31 mouse cellular contexts compared by ENCODE assay signal in genomic region chr11:102838616-102839150, GRCm38 (mm10). TPM values are rescaled to one million over a fixed set of nuclear protein-coding genes. Genes with fewer than 3 reads are reported as not detected.
DNase-seq lines count a peak whose midpoint lies in the region; ATAC-seq and TF ChIP-seq lines count a peak whose summit lies in the region.
"Had no signal": no experiment of that assay in that cellular context is flagged by ENCODE, and none has a peak within 500 bp of the region (broad histone marks: within the 10 kb centered on the region; RNA-seq: fewer than 3 reads in every experiment).

No protein-coding gene starts in this region.

- no peak for TF ChIP-seq EP300 in heart, postnatal 0 days (IDR thresholded peaks at IDR 0.05; ENCODE audit: low read depth)
- TF ChIP-seq EP300 in stomach, postnatal 0 days (optimal IDR thresholded peaks at IDR 0.05): no peak

- no peak overlapping the region for H3K4me3 ChIP-seq in heart, postnatal 0 days (ENCODE audit: low read depth, low read length)
- no peak overlapping the region for H3K4me3 ChIP-seq in kidney, embryonic 16.5 days (ENCODE audit: low read length)
- H3K4me3 ChIP-seq in midbrain, postnatal 0 days (ENCODE audit: low read depth, low read length): no peak overlapping the region
- H3K4me3 ChIP-seq in midbrain, embryonic 13.5 days (replicated peaks): no peak overlapping the region
- H3K4me3 ChIP-seq in stomach, postnatal 0 days (ENCODE audit: low read depth, low read length): no peak overlapping the region
- H3K4me3 ChIP-seq: embryonic facial prominence, embryonic 13.5 days; forebrain, embryonic 10.5 days; heart, embryonic 13.5 days; liver, embryonic 12.5 days had no signal

- H3K9ac ChIP-seq in heart, postnatal 0 days (replicated peaks; ENCODE audit: low read depth, low read length): no peak overlapping the region
- H3K9ac ChIP-seq in kidney, embryonic 16.5 days (replicated peaks; ENCODE audit: low read length): no peak overlapping the region
- H3K9ac ChIP-seq in midbrain, postnatal 0 days (replicated peaks; ENCODE audit: low read length, poor library complexity, severe bottlenecking): no peak overlapping the region
- no peak overlapping the region for H3K9ac ChIP-seq in midbrain, embryonic 13.5 days (replicated peaks)
- no peak overlapping the region for H3K9ac ChIP-seq in stomach, postnatal 0 days (ENCODE audit: low read length)
- H3K9ac ChIP-seq: embryonic facial prominence, embryonic 13.5 days; forebrain, postnatal 0 days; heart, embryonic 13.5 days; hindbrain, embryonic 14.5 days; liver, embryonic 12.5 days; liver, postnatal 0 days had no signal

- H3K27ac ChIP-seq in heart, postnatal 0 days (ENCODE audit: low read depth): peak overlapping the region; percentile 57; the same call in 1 of the 2 replicates
- 0 out of 2 replicates have a peak overlapping the region, but pooled peaks have one; percentile 5 for H3K27ac ChIP-seq in kidney, embryonic 16.5 days (ENCODE audit: low read length)
- H3K27ac ChIP-seq in midbrain, postnatal 0 days (ENCODE audit: low read depth, low read length): 0 out of 2 replicates have a peak overlapping the region, but pooled peaks have one; percentile 18
- no peak overlapping the region for H3K27ac ChIP-seq in midbrain, embryonic 13.5 days
- H3K27ac ChIP-seq in stomach, postnatal 0 days (replicated peaks): 0 out of 2 replicates have a peak overlapping the region, but pooled peaks have one; percentile 35
- H3K27ac ChIP-seq: embryonic facial prominence, embryonic 13.5 days; forebrain, embryonic 10.5 days; heart, embryonic 13.5 days; hindbrain, embryonic 14.5 days; liver, embryonic 12.5 days had no signal

- no peak for TF ChIP-seq CTCF in heart, postnatal 0 days (IDR thresholded peaks at IDR 0.05; ENCODE audit: low read depth)
- TF ChIP-seq CTCF in midbrain, postnatal 0 days (IDR thresholded peaks at IDR 0.05): no peak
- TF ChIP-seq CTCF in stomach, postnatal 0 days (IDR thresholded peaks at IDR 0.05; ENCODE audit: low read depth): no peak

- 79% methylated on average over 9 of the region's 9 CpGs for WGBS in heart, postnatal 0 days
- WGBS in kidney, embryonic 16.5 days: 88% methylated on average over 9 of the region's 9 CpGs
- 90% methylated on average over 9 of the region's 9 CpGs for WGBS in midbrain, postnatal 0 days
- WGBS in midbrain, embryonic 13.5 days: 90% methylated on average over 9 of the region's 9 CpGs
- WGBS in stomach, postnatal 0 days: 77% methylated on average over 9 of the region's 9 CpGs

- H3K36me3 ChIP-seq in heart, postnatal 0 days (replicated peaks; ENCODE audit: control insufficient read depth, insufficient read depth, low read length): peaks cover 63% of the 10 kb centered on the region
- H3K36me3 ChIP-seq in kidney, embryonic 16.5 days (ENCODE audit: insufficient read depth, low read length): peaks cover 54% of the 10 kb centered on the region
- peaks cover 62% of the 10 kb centered on the region for H3K36me3 ChIP-seq in midbrain, postnatal 0 days (ENCODE audit: insufficient read depth, low read length)
- H3K36me3 ChIP-seq in midbrain, embryonic 13.5 days: peaks cover 73% of the 10 kb centered on the region
- peaks cover 10% of the 10 kb centered on the region; the same call in 1 of the 2 replicates for H3K36me3 ChIP-seq in stomach, postnatal 0 days (ENCODE audit: control insufficient read depth, insufficient read depth, low read length)

- DNase-seq in heart, postnatal 0 days (ENCODE audit: low spot score): no peak
- DNase-seq in heart, adult 9 months (ENCODE audit: low spot score in 2 of 2): no peak
- no peak for DNase-seq in kidney, adult 8-10 months
- DNase-seq in midbrain, postnatal 0 days (ENCODE audit: low spot score): no peak
- no peak for DNase-seq in stomach, postnatal 0 days (ENCODE audit: low spot score)
- no peak for DNase-seq in urinary bladder, postnatal 4 days (ENCODE audit: low spot score in 2 of 2)
- DNase-seq: adrenal gland, postnatal 25 days; B cell, adult 2 months; cerebellum, adult 18-20 months; cerebellum, postnatal 10 days; forebrain, postnatal 0 days; gastrocnemius, postnatal 14 days; left cerebral cortex, postnatal 4 days; liver, postnatal 0 days; midbrain, embryonic 14.5 days; right cerebral cortex, adult 18-20 months; spleen, adult 18-20 months had no signal

- no peak for ATAC-seq in heart, postnatal 0 days (ENCODE audit: insufficient read depth, low read depth)
- no peak for ATAC-seq in kidney, embryonic 16.5 days (ENCODE audit: low FRiP score, low TSS enrichment)
- no peak for ATAC-seq in midbrain, postnatal 0 days (ENCODE audit: low FRiP score)
- ATAC-seq in midbrain, embryonic 13.5 days: no peak
- ATAC-seq in stomach, postnatal 0 days (ENCODE audit: low FRiP score, low TSS enrichment): no peak
- ATAC-seq: forebrain, postnatal 0 days; inflammation-experienced regulatory T-cells, adult 6 months; liver, embryonic 12.5 days; liver, postnatal 0 days had no signal

- H3K4me1 ChIP-seq in heart, postnatal 0 days (ENCODE audit: control insufficient read depth, insufficient read depth): no peaks in the 10 kb centered on the region
- H3K4me1 ChIP-seq in kidney, embryonic 16.5 days (ENCODE audit: insufficient read depth, low read length): no peaks in the 10 kb centered on the region
- no peaks in the 10 kb centered on the region for H3K4me1 ChIP-seq in midbrain, postnatal 0 days (ENCODE audit: insufficient read depth, low read length)
- no peaks in the 10 kb centered on the region for H3K4me1 ChIP-seq in midbrain, embryonic 13.5 days (replicated peaks)
- H3K4me1 ChIP-seq in stomach, postnatal 0 days (replicated peaks; ENCODE audit: control insufficient read depth, insufficient read depth): no peaks in the 10 kb centered on the region
- H3K4me1 ChIP-seq: embryonic facial prominence, embryonic 13.5 days; forebrain, embryonic 10.5 days; heart, embryonic 13.5 days; liver, embryonic 12.5 days had no signal

- H3K27me3 ChIP-seq in heart, postnatal 0 days (ENCODE audit: control insufficient read depth, insufficient read depth, low read length): no peaks in the 10 kb centered on the region
- no peaks in the 10 kb centered on the region for H3K27me3 ChIP-seq in kidney, embryonic 16.5 days (ENCODE audit: insufficient read depth, low read length)
- H3K27me3 ChIP-seq in midbrain, postnatal 0 days (ENCODE audit: insufficient read depth, low read length): no peaks in the 10 kb centered on the region
- no peaks in the 10 kb centered on the region for H3K27me3 ChIP-seq in midbrain, embryonic 13.5 days
- no peaks in the 10 kb centered on the region for H3K27me3 ChIP-seq in stomach, postnatal 0 days (ENCODE audit: control insufficient read depth, insufficient read depth, low read length)
- H3K27me3 ChIP-seq: embryonic facial prominence, embryonic 13.5 days; heart, embryonic 13.5 days had no signal

- H3K9me3 ChIP-seq in heart, postnatal 0 days (replicated peaks; ENCODE audit: control insufficient read depth, low read length): no peaks in the 10 kb centered on the region
- no peaks in the 10 kb centered on the region for H3K9me3 ChIP-seq in kidney, embryonic 16.5 days (ENCODE audit: low read length)
- no peaks in the 10 kb centered on the region for H3K9me3 ChIP-seq in midbrain, postnatal 0 days (ENCODE audit: low read length)
- H3K9me3 ChIP-seq in midbrain, embryonic 13.5 days: no peaks in the 10 kb centered on the region
- H3K9me3 ChIP-seq in stomach, postnatal 0 days (ENCODE audit: control insufficient read depth, low read length): no peaks in the 10 kb centered on the region
- H3K9me3 ChIP-seq: embryonic facial prominence, embryonic 13.5 days; forebrain, embryonic 10.5 days; heart, embryonic 13.5 days; liver, embryonic 12.5 days had no signal

- H3K4me2 ChIP-seq in heart, postnatal 0 days (ENCODE audit: low read depth, low read length): no peak overlapping the region
- no peak overlapping the region for H3K4me2 ChIP-seq in kidney, embryonic 16.5 days (replicated peaks; ENCODE audit: low read depth, low read length)
- H3K4me2 ChIP-seq in midbrain, postnatal 0 days (ENCODE audit: low read depth, low read length, poor library complexity, severe bottlenecking): no peak overlapping the region
- H3K4me2 ChIP-seq in midbrain, embryonic 13.5 days (replicated peaks): no peak overlapping the region
- no peak overlapping the region for H3K4me2 ChIP-seq in stomach, postnatal 0 days (replicated peaks; ENCODE audit: low read depth)
- H3K4me2 ChIP-seq: embryonic facial prominence, embryonic 13.5 days; heart, embryonic 13.5 days; hindbrain, embryonic 14.5 days; liver, embryonic 12.5 days had no signal

RNA-seq across cellular contexts. Expression of gene Higd1b, which starts 3.0 kb away (rescaled TPM):
- total RNA-seq in heart, postnatal 0 days (2014; rRNA removed; ENCODE audit: low replicate concordance): 4.6 and 38.7 TPM in 2 replicates
- 11.7 and 13.2 TPM in 2 replicates for polyA plus RNA-seq in heart, postnatal 0 days (2015; fragmentation: Nextera tagmentation; extraction: Ambion mirVana)
- 0.42 and 2.5 TPM in 2 replicates for polyA plus RNA-seq in kidney, embryonic 16.5 days (2015; fragmentation: Nextera tagmentation; extraction: Ambion mirVana)
- total RNA-seq in midbrain, postnatal 0 days (2014; rRNA removed): 12.3 and 12.8 TPM in 2 replicates
- 13.1 and 15.3 TPM in 2 replicates for polyA plus RNA-seq in midbrain, postnatal 0 days (2015; fragmentation: Nextera tagmentation; extraction: Ambion mirVana)
- 2.8 and 3.0 TPM in 2 replicates for polyA plus RNA-seq in midbrain, embryonic 13.5 days (2015; fragmentation: Nextera tagmentation; extraction: Ambion mirVana)
- 3.2 and 5.9 TPM in 2 replicates for polyA plus RNA-seq in stomach, postnatal 0 days (2015; fragmentation: Nextera tagmentation; extraction: Ambion mirVana)
- total RNA-seq: common myeloid progenitor, adult 5-6 weeks; granulocyte monocyte progenitor cell, adult 5-6 weeks; megakaryocyte-erythroid progenitor cell, adult 5-6 weeks had no signal
- polyA plus RNA-seq: embryonic facial prominence, embryonic 13.5 days; forebrain, embryonic 10.5 days; heart, embryonic 13.5 days; inflammation-experienced regulatory T-cells, adult 6 months; liver, embryonic 12.5 days; liver, postnatal 0 days had no signal

RNA-seq across cellular contexts. Expression of gene Gjc1, which starts 19.2 kb away (rescaled TPM):
- total RNA-seq in heart, postnatal 0 days (2014; rRNA removed; ENCODE audit: low replicate concordance): 19.2 and 29.4 TPM in 2 replicates
- polyA plus RNA-seq in heart, postnatal 0 days (2015; fragmentation: Nextera tagmentation; extraction: Ambion mirVana): 41.1 and 42.7 TPM in 2 replicates
- polyA plus RNA-seq in kidney, embryonic 16.5 days (2015; fragmentation: Nextera tagmentation; extraction: Ambion mirVana): 54.5 and 55.4 TPM in 2 replicates
- 18.1 and 18.8 TPM in 2 replicates for total RNA-seq in midbrain, postnatal 0 days (2014; rRNA removed)
- polyA plus RNA-seq in midbrain, postnatal 0 days (2015; fragmentation: Nextera tagmentation; extraction: Ambion mirVana): 14.8 and 17.8 TPM in 2 replicates
- polyA plus RNA-seq in midbrain, embryonic 13.5 days (2015; fragmentation: Nextera tagmentation; extraction: Ambion mirVana): 49.6 and 53.3 TPM in 2 replicates
- 18.1 and 21.1 TPM in 2 replicates for polyA plus RNA-seq in stomach, postnatal 0 days (2015; fragmentation: Nextera tagmentation; extraction: Ambion mirVana)
- total RNA-seq: common myeloid progenitor, adult 5-6 weeks; granulocyte monocyte progenitor cell, adult 5-6 weeks; megakaryocyte-erythroid progenitor cell, adult 5-6 weeks had no signal
- polyA plus RNA-seq: inflammation-experienced regulatory T-cells, adult 6 months had no signal

RNA-seq across cellular contexts. Expression of gene Eftud2, which starts 42.1 kb away (rescaled TPM):
- 36.6 and 42.6 TPM in 2 replicates for total RNA-seq in heart, postnatal 0 days (2014; rRNA removed; ENCODE audit: low replicate concordance)
- polyA plus RNA-seq in heart, postnatal 0 days (2015; fragmentation: Nextera tagmentation; extraction: Ambion mirVana): 56.7 and 59.1 TPM in 2 replicates
- polyA plus RNA-seq in kidney, embryonic 16.5 days (2015; fragmentation: Nextera tagmentation; extraction: Ambion mirVana): 222 and 236 TPM in 2 replicates
- total RNA-seq in midbrain, postnatal 0 days (2014; rRNA removed): 63.0 and 69.8 TPM in 2 replicates
- polyA plus RNA-seq in midbrain, postnatal 0 days (2015; fragmentation: Nextera tagmentation; extraction: Ambion mirVana): 104 and 105 TPM in 2 replicates
- polyA plus RNA-seq in midbrain, embryonic 13.5 days (2015; fragmentation: Nextera tagmentation; extraction: Ambion mirVana): 176 TPM in 2 replicates
- 62.0 and 65.2 TPM in 2 replicates for polyA plus RNA-seq in stomach, postnatal 0 days (2015; fragmentation: Nextera tagmentation; extraction: Ambion mirVana)

RNA-seq across cellular contexts. Expression of gene Ccdc103, which starts 42.3 kb away (rescaled TPM):
- total RNA-seq in heart, postnatal 0 days (2014; rRNA removed; ENCODE audit: low replicate concordance): not detected in 2 replicates
- polyA plus RNA-seq in heart, postnatal 0 days (2015; fragmentation: Nextera tagmentation; extraction: Ambion mirVana): 0.66 and 0.75 TPM in 2 replicates
- polyA plus RNA-seq in kidney, embryonic 16.5 days (2015; fragmentation: Nextera tagmentation; extraction: Ambion mirVana): 1.9 and 2.1 TPM in 2 replicates
- 0.33 and 1.6 TPM in 2 replicates for total RNA-seq in midbrain, postnatal 0 days (2014; rRNA removed)
- 1.7 and 1.8 TPM in 2 replicates for polyA plus RNA-seq in midbrain, postnatal 0 days (2015; fragmentation: Nextera tagmentation; extraction: Ambion mirVana)
- 1.8 and 2.3 TPM in 2 replicates for polyA plus RNA-seq in midbrain, embryonic 13.5 days (2015; fragmentation: Nextera tagmentation; extraction: Ambion mirVana)
- polyA plus RNA-seq in stomach, postnatal 0 days (2015; fragmentation: Nextera tagmentation; extraction: Ambion mirVana): 0.30 and 0.56 TPM in 2 replicates
- total RNA-seq: common myeloid progenitor, adult 5-6 weeks; gastrocnemius, postnatal 14 days; granulocyte monocyte progenitor cell, adult 5-6 weeks; megakaryocyte-erythroid progenitor cell, adult 5-6 weeks had no signal
- polyA plus RNA-seq: inflammation-experienced regulatory T-cells, adult 6 months had no signal

RNA-seq across cellular contexts. Expression of gene Fam187a, which starts 46.3 kb away (rescaled TPM):
- not detected in 2 replicates for total RNA-seq in heart, postnatal 0 days (2014; rRNA removed; ENCODE audit: low replicate concordance)
- not detected in 2 replicates for polyA plus RNA-seq in heart, postnatal 0 days (2015; fragmentation: Nextera tagmentation; extraction: Ambion mirVana)
- polyA plus RNA-seq in kidney, embryonic 16.5 days (2015; fragmentation: Nextera tagmentation; extraction: Ambion mirVana): not detected in 2 replicates
- total RNA-seq in midbrain, postnatal 0 days (2014; rRNA removed): not detected in 2 replicates
- polyA plus RNA-seq in midbrain, postnatal 0 days (2015; fragmentation: Nextera tagmentation; extraction: Ambion mirVana): 0.12 TPM in 1 of 2 replicates, not detected in the other
- not detected in 2 replicates for polyA plus RNA-seq in midbrain, embryonic 13.5 days (2015; fragmentation: Nextera tagmentation; extraction: Ambion mirVana)
- polyA plus RNA-seq in stomach, postnatal 0 days (2015; fragmentation: Nextera tagmentation; extraction: Ambion mirVana): not detected in 2 replicates
- total RNA-seq: adrenal gland, adult 18-20 months; adrenal gland, postnatal 25 days; common myeloid progenitor, adult 5-6 weeks; gastrocnemius, postnatal 14 days; granulocyte monocyte progenitor cell, adult 5-6 weeks; heart, postnatal 14 days; left cerebral cortex, postnatal 4 days; megakaryocyte-erythroid progenitor cell, adult 5-6 weeks had no signal
- polyA plus RNA-seq: embryonic facial prominence, embryonic 13.5 days; forebrain, postnatal 0 days; heart, embryonic 13.5 days; inflammation-experienced regulatory T-cells, adult 6 months; limb, embryonic 14.5 days; liver, embryonic 12.5 days; liver, postnatal 0 days; midbrain, embryonic 14.5 days had no signal
